Mouse (Mus musculus) right cerebral cortex, adult 18-20 months (tissue): ENCODE measurements around the gene Gk5.
"Not testable (repeated sequence)": the region's sequence is repeated elsewhere in the genome, so short reads cannot be mapped to it uniquely, and the experiment has no call there.

Source experiments
- DNase-seq: peaks from one replicate; pipeline ENCODE4 v3.0.0; 2022; ENCODE audit warnings: mixed read lengths

The Gk5 gene

DNA sequence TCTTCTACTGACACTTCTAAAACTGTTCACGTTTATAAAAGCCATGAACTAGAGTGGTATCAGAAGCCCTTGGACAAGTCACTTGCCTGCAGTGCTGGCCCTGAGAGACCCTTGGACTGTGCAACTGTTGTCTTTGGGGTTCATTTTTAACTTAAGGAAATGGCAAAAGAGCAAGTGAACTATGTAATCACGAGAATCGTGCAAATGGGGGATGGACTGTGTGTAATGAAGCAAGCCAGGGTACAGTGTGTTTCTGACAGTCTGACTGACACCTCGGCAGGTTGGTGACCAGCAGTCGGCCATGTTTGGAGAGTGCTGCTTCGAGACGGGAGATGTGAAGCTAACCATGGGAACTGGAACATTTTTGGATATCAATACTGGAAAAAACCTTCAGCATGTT is 33.6 kb downstream of the Gk5 start:
- no peak for DNase-seq

DNA sequence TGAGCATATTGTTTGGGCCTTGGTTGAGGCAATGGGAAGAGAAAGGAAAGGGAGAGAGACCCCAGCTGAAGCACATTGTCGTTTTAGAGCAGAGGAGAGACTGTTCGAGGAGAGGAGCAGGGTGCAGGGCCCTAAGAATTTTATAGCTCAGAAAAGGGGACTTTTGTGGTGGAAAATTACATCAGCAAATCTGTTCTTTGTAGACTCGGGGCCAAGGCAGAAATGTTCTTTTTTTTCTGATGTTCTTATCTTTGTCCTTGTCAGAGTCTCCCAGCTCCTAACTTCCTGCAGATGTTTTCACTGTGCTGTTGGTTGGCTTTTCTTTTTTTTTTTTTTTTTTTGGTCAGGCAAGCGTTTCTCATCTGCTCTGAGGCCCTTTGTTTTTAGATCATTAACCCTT is 39.3 kb downstream of the Gk5 start:
- no peak for DNase-seq

DNA sequence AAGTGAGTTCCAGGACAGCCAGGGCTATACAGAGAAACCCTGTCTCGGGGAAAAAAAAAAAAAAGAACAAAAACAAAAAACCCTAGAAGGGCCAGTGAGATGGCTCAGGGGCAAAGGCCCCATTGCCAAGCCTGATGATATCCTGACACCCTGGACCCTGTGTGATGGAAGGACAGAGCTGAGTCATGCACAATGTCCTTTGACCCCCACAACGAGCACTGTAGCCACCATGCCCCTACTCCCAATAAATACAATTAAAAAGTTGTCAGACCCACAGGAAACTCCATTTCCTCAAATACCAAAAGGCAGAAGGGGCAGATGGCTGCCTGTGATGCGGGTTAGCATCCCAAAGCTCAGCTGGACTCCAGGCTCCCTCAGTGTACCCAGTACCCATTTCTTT is 39.9 kb downstream of the Gk5 start:
- DNase-seq: no peak

DNA sequence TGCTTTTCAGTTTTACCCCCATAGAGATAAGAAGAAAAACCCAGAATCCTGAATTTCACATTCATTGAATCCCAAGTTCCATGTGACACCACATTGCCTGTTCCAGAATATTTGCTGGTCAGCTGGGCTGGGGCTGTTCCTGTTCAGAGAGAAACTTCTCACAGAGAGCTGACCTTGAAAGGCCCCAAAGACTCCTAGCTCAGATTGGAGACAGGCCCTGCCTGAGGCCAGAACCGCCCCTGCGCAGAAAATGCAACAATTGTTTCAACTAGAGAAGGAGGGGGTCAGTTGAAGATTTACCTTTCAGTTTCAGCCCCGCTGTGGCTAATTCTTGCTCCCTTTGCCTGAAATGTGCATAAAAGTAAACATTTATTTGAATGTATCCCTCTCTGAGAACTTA is 41.6 kb downstream of the Gk5 start:
- DNase-seq: no peak

DNA sequence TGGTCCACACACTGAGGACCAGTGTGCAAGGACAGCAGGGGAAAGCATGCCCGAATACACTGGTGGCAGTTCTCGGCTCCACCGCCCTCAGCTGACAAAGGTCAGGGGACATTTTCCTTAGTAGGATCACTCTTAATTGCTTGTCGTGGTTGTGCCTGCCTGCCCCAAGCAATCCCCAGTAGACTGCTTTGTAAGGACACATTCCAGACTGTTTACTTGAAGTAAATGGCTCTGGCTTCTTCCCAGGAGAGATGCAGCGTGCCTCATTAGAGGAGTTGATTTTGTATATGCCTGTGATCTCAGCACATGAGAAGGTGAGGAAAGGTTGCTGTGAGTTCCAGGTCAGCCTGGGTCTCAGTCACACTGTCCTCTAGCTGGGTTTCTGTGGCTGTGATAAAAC is 43.3 kb downstream of the Gk5 start:
- DNase-seq: no peak

DNA sequence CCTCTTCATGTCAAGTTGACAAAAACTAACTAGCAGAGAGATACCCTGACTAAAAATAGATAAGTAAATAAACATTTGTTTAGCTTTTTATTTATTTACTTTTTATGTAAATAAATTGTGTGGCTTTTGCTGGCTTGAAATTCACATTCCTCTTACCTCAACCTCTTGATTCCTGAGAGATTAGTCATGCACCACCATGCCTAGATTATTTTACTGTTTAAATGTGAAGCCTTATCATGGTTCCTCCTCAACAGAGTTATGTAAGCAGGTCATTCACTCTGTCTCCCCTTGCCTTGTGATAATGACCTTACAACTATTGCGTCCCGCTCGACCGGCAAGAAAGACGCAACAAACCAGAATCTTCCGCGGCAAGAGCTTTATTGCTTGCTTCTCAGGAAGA is 44.3 kb downstream of the Gk5 start:
- no peak for DNase-seq

DNA sequence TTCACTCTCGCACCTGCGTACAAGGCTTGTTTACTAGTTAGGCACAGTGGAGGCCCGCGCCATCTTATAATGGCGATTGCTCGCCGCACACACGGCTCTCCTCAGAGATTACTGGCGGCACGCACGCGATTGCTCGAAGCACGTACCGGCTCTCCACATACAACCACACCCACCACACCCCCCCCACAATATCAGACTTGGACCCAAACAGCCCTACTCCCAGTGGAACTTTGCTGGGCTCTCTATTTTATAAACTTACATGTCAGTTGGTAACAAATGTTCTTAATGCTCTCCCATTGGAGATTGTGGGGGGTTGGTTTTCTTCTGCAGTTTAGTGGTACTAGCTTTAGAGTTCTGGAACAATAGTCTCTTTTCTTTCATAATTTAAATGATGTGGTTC is 44.8 kb downstream of the Gk5 start:
- not testable (repeated sequence) for DNase-seq

DNA sequence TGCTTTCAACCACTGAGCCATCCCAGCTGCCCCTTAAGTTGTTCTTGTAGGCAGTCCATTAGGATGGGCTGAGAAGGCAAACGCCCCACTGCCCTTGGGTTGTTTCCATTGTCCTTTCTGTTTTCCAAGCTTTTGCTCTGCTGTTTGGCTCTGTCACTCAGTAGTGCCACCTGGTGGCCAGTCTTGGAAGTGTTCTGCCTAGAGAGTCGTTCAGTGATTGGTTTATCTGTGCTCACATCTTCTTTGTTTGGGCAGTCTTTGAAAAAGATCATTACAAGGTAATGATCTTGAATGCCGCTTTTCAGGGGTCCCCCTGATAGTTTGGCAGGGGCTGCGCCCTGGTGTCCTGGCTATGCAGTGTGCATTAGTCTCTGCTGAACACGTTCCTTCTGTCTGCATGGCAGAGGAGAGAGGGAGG is 48.0 kb downstream of the Gk5 start:
- peak; percentile 24 for DNase-seq

DNA sequence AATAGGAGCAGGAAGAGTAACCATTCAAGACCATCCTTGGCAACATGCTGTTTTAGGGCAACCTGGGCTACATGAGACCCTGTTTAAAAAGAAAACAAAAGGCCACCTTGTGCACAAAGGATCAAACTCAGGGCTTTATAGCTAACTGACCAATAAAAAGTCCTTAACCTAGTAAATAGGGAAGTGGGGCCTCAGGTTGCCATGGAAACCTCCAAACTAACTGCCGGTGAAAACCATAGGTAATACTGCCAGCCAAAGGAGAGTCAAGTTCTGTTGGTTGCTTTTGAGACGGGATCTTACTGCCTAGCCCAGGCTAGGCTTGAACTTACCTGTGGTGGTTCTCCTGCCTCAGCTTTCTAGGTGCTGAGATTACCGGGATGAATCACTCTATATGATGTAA is 51.4 kb downstream of the Gk5 start:
- DNase-seq: no peak

DNA sequence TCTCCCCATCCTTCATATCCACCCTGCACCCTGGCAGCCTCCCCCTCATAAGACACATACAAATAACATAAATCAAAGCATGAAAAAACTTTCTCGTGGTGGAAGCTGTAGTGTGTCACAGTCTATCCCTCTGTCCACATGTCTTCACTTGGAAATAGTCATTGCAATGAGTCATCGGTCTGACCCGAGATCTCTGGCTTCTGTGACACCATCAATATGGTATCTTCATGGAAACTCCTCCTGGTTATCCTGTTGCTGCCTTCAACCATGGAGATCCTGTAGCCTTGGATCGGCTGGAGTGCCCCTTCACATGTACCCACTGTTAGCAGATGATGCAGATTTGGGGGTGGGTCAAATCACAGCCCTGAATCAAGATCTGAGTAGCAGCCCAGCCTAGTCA is 65.7 kb downstream of the Gk5 start:
- no peak for DNase-seq

DNA sequence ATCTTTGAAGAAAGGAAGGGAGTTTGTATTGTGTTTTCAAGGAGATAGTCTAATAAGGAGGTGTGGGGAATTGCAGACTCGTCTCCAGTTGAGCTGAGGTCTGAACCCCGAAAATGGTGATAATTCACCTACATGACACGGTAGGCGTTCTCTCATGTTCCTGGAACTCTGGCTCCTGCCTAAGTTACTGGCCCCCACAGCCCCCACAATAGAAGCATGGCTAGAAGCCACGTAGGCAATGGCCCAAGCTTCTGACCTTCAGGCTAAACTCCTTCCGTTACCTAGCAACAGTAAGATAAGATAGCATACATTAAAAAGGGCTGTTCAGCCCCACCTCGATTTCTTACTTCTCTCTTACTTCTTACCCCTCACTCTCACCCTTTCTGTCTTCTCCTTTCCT is 67.5 kb downstream of the Gk5 start:
- no peak for DNase-seq

DNA sequence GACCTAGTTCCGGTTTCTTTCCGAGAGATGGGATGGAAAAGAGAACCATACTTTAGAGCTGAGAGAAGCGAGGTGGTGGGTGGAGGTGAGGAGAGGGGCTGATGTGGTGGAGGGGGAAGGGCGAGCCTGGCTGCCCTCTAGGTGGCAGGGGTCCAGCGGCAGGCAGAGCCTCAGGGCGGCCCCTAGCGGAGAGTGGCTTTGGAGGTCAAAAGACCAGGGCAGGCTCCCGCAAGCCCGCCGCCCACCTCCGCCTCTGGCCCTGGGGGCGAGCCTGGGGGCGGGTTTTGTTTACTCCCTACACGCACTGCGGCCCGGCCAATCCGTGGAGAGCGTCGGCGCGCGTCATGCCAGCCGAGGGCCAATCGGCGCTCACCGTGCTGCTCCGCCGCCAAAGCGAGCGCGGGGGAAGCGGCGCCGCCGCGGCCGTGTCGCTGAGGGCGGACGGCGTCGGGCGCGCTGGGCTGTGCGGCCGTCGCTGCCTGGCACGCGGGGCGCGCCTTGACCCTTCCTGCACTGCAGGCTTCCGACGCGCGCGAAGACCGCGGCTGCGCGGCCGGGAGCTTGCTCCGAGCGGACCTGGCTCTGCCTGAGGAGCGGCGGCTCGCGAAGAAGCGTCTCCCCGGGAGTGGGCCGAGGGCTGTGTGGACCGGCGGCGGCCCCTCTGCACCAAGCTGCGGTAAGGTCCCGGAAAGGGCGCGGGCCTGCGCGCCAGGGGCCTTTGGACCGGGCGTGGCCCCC is 76.9 kb downstream of the Gk5 start, which contains the start of gene Tfdp2:
Tfdp2 (plus strand) TSS at position 391 of the 738 bp plus-strand sequence.
- DNase-seq: peak; percentile 92

DNA sequence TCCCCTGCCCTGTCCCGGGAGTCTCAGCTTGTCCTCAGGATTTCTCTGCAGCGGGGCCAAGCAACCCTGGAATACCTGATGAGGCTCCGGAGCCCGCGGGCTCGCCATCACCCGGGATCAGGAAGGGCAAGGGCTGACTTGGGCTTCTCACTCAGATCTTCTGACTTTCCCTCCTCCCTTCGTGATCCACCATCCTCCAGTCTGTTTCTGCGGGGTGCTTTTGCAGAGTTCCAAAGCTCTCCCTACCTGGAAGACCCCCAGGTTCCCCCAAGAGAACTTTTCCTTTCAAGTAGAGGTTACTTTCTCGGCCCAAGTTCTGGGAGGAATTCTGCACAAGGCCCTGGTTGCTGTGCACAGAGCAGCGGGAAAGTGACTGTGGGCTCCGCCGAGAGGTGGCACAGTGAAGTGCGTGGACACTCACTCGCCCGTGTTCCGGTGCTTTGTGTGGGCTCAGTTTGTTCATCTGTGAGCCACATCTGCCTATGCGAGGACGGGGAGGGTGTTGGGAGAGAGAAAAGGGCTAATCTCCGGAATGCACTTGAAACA is 77.5 kb downstream of the Gk5 start:
- peak; percentile 81 for DNase-seq

DNA sequence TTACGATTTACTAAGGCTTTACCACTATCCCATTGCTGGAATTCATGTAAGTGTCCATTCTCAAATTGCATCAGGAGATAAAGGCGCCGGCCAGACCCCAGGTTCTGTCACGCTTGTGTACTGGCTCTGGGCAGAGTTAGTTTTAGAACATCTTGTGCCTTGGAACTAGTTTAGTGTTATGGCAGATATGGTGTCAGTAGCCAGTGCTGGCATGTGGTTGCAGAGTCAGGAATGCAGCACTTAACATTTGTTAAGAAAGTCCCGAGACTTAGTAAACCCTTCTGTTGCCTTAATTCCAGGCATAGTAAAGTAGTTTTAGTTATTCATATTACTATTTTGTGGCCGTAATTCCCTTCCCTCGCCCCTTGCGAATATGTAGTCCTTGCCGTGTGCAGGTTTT is 78.6 kb downstream of the Gk5 start:
- DNase-seq: no peak

DNA sequence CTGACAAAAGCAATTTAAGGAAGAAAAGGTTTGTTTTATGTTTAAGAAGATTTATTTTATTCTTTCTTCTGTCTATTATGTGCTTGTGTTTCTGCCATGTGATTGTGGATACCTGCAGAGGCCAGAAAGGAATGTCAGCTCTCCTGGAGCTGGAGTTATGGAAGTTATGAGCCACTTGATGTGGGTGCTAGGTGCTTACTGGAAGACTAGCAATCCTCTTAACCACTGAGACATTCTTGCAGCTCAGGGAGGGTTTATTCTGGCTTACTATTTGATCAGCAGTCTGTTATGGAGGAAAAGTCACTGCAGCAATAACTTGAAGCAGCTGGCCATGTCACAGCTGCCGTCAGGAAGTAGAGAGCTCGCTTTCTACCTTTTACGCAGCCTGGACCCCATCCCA is 84.5 kb downstream of the Gk5 start:
- no peak for DNase-seq

DNA sequence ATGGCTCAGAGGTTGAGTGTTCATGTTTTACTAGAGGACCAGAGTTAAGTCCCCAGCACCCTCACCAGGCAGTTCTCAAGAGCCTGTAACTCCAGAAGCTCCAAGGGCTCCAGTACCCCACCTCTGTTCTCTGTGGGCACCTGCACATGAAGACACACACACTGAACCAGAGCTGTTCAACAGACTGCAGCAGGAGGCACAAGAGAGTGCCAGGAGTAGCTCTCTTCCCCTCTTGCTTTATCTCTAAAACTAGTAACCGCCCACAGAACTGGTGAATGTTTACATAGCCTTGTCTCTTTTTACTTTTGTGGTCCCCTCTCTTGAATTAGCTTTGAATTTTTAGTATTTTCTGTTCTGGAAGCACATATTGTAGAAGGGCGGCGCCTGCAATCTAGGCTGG is 88.3 kb downstream of the Gk5 start:
- no peak for DNase-seq

DNA sequence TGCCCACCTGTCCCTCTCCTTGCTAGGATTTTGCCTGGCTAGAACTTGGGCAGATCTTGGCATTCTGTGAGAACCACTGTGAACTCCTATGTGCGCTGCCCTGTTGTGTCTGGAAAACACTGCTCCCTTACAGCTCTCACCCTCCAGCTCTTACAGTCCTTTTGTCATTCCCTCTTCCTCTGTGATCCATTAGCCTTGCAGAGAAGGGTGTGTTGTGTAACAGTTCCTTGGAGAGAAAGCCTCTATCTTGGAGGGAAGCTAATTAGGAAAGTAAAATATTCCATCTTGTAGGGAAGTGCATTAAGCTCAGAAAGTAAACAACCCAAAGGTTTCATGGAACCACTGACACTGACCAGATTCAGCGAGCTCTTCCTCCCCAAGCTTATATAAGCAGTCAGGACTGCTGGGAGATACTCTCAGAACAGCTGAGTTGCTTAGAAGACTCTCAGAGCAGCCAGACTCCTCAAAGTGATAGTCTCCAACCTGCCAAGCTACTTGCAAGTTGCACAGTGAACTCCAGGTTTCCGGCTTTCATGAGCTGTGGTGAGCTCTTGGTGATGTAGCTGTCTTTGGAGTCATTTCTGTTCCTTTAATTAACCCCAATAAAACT is 94.0 kb downstream of the Gk5 start:
- DNase-seq: no peak

DNA sequence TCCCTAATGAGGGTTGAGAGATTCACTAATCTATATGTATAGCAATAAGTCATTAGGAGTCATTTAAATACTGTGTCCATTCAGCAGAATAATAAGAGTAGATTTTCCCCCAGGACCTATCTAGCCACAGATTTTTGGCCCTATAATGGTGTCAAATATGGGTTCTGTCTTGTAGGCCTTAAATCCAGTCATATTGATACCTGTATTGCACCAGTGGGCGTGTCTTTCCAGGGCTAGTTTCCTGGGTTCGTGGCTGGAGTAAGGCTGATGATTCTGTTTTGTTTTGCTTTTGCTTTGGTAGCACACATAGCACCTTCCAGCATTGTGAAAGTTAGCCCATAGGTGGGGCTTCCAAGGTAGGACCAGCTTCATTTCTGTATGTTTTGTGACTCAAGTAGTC is 95.0 kb downstream of the Gk5 start:
- no peak for DNase-seq

DNA sequence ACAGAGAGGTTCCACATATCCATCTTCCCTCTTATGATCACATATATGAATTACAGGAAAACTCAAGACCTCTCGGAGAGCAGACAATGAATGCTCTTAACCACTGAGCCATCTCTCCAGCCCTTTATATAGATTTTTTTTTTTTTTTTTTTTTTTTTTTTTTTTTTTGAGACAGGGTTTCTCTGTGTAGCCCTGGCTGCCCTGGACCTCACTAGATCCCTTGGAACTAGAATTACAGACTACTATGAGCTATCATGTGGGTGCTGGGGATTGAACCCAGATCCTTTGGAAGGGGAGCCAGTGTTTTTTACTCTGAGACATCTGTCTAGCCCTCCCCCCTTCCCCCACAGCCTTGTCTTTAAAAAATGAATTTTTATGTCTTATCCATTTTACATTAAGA is 98.1 kb downstream of the Gk5 start:
- no peak for DNase-seq

DNA sequence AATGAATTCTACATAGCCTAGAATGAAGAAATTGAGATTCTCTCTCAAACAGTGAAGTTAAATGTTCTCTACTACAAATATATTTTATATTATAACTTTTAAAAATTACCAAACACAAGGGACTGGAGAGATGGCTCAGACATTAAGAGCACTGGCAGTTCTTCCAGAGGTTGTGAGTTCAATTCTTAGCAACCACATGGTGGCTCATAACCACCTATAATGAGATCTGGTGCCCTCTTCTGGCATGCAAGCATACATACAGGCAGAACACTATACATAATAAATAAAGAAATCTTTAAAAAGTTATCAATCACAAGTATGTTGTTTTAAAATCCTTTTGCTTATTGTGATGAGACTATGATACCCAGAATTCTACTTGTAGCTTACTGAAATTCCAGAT is 98.6 kb downstream of the Gk5 start:
- no peak for DNase-seq

DNA sequence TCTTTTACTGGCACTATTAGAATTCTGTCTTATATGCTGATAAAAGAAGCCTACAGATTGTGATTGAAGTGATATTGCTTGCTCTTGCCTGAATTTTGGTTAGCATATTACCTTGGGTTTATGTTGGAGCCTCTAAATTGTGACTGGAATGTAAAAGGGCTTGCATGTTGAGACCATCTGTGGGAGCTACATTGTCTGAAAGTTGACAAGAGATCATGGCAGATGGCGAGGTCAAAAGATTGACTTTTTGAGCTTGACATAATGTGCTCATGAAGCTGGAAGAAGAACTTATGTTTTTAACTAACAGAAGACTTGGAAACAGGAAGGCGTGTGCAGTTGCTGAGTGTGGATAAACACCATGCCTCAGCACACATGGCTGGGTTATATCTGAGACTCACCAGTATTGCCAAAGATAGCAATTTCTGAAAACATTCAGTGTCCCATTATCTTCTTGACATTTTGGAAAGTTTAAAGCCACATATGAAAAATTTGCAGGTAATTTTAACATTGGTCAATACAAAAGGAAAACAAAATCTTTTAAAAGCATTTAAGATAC is 100.0 kb downstream of the Gk5 start:
- DNase-seq: no peak

DNA sequence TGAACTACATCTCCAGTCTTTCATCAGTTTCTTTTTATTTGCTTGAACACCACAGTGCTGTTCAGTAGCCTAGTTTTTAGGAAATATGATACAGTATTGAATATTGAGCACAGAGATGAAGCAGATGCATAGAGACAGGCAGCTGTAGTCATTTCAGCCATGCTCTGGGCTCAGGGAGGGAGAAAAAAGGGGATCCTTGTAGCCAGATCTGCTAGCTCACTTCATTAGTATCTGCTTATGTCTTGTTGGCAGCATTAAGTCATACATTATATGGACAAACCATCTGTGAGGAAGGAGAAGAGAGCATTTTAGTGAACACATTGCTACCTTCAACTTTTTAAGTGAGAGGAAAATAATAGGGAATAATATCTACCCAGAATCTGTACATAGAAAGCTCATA is 101.3 kb downstream of the Gk5 start:
- DNase-seq: no peak

DNA sequence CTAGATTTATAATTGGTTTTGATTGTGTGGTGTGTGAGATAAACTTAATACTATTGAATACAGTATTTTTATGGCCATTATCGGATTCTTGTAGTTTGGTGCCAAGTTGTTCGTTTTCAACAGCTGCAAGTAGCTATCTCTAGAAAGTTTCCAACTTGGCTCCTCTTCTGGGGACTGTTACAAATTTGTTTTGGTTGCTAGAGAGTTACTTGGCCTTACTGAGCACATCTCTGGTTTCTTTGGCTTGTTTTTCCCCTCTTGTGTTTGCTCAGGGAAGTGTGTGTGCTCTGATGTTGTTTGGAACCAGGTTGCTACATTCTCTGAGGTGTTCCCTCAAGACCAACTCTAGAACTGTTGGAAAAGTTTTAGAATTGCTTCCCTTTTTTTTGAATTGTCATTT is 104.1 kb downstream of the Gk5 start:
- no peak for DNase-seq

DNA sequence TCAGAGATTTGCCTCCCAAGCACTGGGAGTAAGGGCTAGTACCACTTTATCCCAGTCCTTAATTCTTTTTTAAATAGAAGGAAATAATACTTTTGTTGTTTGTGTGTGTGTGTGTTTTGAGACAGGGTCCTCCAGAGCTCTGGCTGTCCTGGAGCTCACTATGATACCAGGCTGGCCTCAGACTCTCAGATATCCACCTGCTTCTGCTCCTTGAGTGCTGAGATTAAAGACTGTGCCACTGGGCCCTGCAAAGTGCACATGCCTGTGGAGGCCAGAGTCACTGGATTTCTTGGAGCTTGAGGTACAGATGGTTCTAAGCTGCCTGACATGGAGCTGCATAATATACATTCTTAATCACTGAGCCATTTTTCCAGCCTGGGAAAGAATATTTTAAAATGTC is 109.1 kb downstream of the Gk5 start:
- no peak for DNase-seq
